Mouse (Mus musculus): ENCODE measurements around the gene Olfr971.
"Not testable (repeated sequence)": the region's sequence is repeated elsewhere in the genome, so short reads cannot be mapped to it uniquely, and the experiment has no call there.

Gene Olfr971

DNA sequence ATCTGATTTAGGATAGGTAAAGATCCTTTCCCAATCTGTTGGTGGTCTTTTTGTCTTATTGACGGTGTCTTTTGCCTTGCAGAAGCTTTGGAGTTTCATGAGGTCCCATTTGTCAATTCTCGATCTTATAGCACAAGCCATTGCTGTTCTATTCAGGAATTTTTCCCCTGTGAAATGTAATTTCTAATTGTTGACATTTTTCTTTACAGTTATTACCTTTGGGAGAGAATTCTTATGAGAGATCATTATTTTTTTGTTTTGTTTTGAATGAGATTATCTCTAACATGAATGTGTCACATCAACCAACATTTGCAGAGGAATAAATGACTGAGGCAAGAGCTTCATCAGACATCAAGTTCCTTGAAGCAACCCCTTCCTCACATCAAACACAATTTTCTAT lies at the start of gene Olfr971:
Olfr971 (plus strand) TSS at position 301 of the 400 bp plus-strand sequence.
- not testable (repeated sequence) for DNase-seq (ENCODE audit: low spot score)

DNA sequence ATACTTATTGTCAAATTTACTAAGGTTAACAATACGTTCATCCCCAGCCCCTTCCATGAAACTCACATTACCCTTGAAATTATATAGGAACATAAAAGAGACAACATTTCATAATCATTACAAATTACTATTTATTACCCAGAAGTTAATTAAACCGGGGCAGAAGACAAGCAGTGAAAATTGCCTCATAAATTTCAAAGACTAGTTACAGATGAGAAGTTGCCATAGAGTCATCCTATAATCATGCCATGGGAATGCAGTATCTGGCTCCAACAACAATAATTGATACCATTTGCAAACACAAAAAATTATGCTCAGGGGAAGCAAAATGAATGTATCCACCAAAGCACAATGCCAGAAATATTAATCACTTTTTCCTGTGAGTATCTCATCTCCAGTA lies 46.1 kb upstream of the Olfr971 start, which contains the start of gene Olfr969:
Olfr969 (plus strand) TSS at position 388 of the 400 bp plus-strand sequence.
- DNase-seq (ENCODE audit: low spot score): no peak

DNA sequence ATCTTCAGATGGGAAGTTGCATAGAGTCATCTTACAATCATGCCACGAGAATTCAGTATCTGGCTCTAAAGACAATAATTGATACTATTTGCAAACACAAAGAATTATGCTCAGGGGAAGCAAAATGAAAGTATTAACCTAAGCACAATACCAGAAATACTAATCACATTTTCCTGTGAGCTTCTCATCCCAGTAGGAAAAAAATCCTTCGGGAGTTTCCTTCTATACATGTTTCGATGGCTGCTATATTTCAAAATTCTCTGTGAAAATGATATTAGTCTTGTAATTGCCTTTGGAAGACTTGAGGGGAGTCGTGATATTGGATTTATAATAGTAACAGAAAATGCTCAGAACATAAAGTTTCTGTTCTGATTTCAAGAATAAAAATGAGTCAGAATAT lies 28.1 kb upstream of the Olfr971 start, which contains the start of gene Olfr970:
Olfr970 (plus strand) TSS at position 301 of the 400 bp plus-strand sequence.
- DNase-seq (ENCODE audit: low spot score): no peak

DNA sequence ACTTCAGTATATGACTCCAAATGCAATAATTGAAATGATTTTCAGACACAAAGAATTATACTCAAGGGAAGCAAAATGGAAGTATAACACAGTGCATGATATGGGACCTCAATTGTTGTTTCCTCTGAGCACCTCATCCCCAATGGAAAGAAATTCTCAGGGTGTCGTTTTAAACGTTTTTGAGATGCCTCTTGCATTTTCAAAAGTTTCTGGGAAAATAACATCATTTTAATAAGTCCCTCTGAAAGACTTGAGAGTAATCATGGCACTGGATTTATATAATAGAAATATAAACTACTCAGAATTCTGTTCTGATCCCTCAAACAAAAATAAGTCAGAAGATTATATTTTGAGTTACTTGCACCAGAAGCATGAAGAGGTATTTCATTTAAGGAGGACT lies 29.4 kb downstream of the Olfr971 start, which contains the start of gene Olfr972:
Olfr972 (plus strand) TSS at position 301 of the 400 bp plus-strand sequence.
- DNase-seq (ENCODE audit: low spot score): no peak

DNA sequence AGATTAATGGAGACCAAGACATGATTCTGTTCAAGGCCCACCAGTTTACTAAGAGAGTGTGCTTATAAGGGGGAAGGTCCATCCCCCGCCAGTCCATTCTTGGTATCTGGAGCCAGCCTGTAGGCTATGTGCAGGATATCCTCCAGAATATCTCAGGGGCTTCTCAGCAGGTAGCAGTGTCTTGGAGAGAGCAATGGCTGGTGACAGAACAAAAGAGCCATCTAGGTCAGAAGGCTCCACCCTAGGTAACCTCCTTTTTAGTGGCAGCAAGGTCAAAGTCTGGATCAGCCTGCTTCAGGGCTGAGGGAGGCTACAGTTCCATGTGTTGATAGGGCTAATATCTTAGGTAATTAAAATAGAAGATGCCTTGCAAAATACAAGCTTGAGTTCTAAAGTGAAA lies 35.3 kb downstream of the Olfr971 start:
- not testable (repeated sequence) for DNase-seq (ENCODE audit: low spot score)

DNA sequence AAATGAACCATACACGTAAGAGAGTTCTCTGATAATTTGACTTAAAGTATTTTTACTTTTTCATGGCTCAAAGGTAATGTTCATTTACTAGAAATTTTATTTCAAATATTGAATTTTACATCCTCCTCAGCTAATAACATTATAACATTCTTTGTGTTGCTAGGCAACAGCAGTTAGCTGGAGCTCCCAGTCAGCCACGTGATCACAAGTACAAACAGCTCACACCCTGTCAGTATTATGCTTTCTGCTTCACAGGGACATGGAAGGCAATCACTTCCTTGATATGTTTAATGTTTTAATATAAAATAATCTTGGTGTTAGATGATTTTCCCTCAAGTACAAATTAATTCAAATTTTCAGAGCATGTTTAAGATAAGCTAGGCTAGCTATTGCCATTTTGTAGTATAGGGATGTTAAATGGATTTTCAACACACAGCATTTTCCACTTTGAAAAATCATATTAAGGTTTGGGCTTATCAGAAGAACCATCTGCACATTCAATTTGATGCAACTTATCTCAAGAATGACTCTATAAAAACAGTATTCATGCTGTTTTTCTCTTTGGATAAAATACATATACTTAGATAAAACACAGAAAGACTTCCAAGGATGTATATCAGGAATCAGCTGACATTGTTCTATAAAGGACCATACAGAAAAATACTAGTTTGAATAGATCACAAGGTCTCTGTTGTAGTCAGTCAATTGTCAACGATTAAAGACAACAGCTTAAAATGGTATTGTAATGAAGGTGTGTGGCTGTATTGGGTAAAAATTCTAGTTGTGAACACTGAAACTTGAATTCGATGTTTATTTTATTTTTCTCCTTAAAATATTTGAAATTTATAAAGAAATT lies 41.1 kb downstream of the Olfr971 start:
- DNase-seq (ENCODE audit: low spot score): not testable (repeated sequence)

Measured in MN1 (cell line).